Mouse (Mus musculus): ENCODE results near the gene C77080. TPM values are rescaled to one million over a fixed set of nuclear protein-coding genes. Genes with fewer than 3 reads are reported as not detected.

The C77080 gene
- polyA plus RNA-seq, 1 experiment = 15.6 TPM

- H3K27ac ChIP-seq (ENCODE audit: insufficient read depth, low read length) = 0 out of 2 replicates have a peak overlapping the region, but pooled peaks have one; percentile 28
- peaks cover 30% of the 10 kb centered on the region for H3K4me1 ChIP-seq (ENCODE audit: control insufficient read depth, insufficient read depth, low read length)
- DNase-seq = no peak
- WGBS = 45% methylated on average over 15 of the region's 15 CpGs
- H3K4me3 ChIP-seq (replicated peaks; ENCODE audit: insufficient read depth, low read depth, low read length) = peak overlapping the region; percentile 32
- TF ChIP-seq CTCF (IDR thresholded peaks at IDR 0.05; ENCODE audit: borderline replicate concordance, insufficient read depth, low read depth, low read length) (no peak), POLR2A (IDR thresholded peaks at IDR 0.05; ENCODE audit: borderline replicate concordance, insufficient read depth, low read length) (no peak)
- H3K27me3 ChIP-seq (ENCODE audit: control insufficient read depth, insufficient read depth, low read length) = no peaks in the 10 kb centered on the region
These were observed 14.6 kb downstream of the C77080 start for GRCm38 (mm10) chr4:129246360-129247301.

- Histone ChIP-seq H3K4me3 (replicated peaks; ENCODE audit: insufficient read depth, low read depth, low read length) (no peak overlapping the region), H3K27ac (ENCODE audit: insufficient read depth, low read length) (no peak overlapping the region), H3K27me3 (ENCODE audit: control insufficient read depth, insufficient read depth, low read length) (no peaks in the 10 kb centered on the region), H3K4me1 (ENCODE audit: control insufficient read depth, insufficient read depth, low read length) (peaks cover 28% of the 10 kb centered on the region)
- 78% methylated on average over 4 of the region's 4 CpGs for WGBS
- DNase-seq = no peak
- no peak for TF ChIP-seq CTCF (IDR thresholded peaks at IDR 0.05; ENCODE audit: borderline replicate concordance, insufficient read depth, low read depth, low read length)
- TF ChIP-seq POLR2A (IDR thresholded peaks at IDR 0.05; ENCODE audit: borderline replicate concordance, insufficient read depth, low read length) = no peak
These were observed 16.4 kb downstream of the C77080 start for GRCm38 (mm10) chr4:129244802-129245201.

- peaks cover 27% of the 10 kb centered on the region for H3K4me1 ChIP-seq (ENCODE audit: control insufficient read depth, insufficient read depth, low read length)
- H3K27ac ChIP-seq (ENCODE audit: insufficient read depth, low read length) = no peak overlapping the region
- no peaks in the 10 kb centered on the region for H3K27me3 ChIP-seq (ENCODE audit: control insufficient read depth, insufficient read depth, low read length)
- H3K4me3 ChIP-seq (replicated peaks; ENCODE audit: insufficient read depth, low read depth, low read length) = no peak overlapping the region
- DNase-seq = no peak
- TF ChIP-seq CTCF (IDR thresholded peaks at IDR 0.05; ENCODE audit: borderline replicate concordance, insufficient read depth, low read depth, low read length) (no peak), POLR2A (IDR thresholded peaks at IDR 0.05; ENCODE audit: borderline replicate concordance, insufficient read depth, low read length) (no peak)
- 66% methylated on average over 4 of the region's 4 CpGs for WGBS
These were observed 18.4 kb downstream of the C77080 start for GRCm38 (mm10) chr4:129242761-129243160.

GRCm38 (mm10) chr4:129242327-129242726, 18.9 kb downstream of the C77080 start:
- Histone ChIP-seq H3K4me1 (ENCODE audit: control insufficient read depth, insufficient read depth, low read length) (peaks cover 29% of the 10 kb centered on the region), H3K27me3 (ENCODE audit: control insufficient read depth, insufficient read depth, low read length) (no peaks in the 10 kb centered on the region), H3K4me3 (replicated peaks; ENCODE audit: insufficient read depth, low read depth, low read length) (no peak overlapping the region), H3K27ac (ENCODE audit: insufficient read depth, low read length) (no peak overlapping the region)
- no peak for DNase-seq
- 76% methylated on average over 4 of the region's 4 CpGs for WGBS
- no peak for TF ChIP-seq CTCF (IDR thresholded peaks at IDR 0.05; ENCODE audit: borderline replicate concordance, insufficient read depth, low read depth, low read length)
- no peak for TF ChIP-seq POLR2A (IDR thresholded peaks at IDR 0.05; ENCODE audit: borderline replicate concordance, insufficient read depth, low read length)

GRCm38 (mm10) chr4:129241898-129242297, 19.3 kb downstream of the C77080 start:
- no peak for DNase-seq
- Histone ChIP-seq H3K27me3 (ENCODE audit: control insufficient read depth, insufficient read depth, low read length) (no peaks in the 10 kb centered on the region), H3K27ac (ENCODE audit: insufficient read depth, low read length) (no peak overlapping the region; the same call in 1 of the 2 replicates), H3K4me3 (replicated peaks; ENCODE audit: insufficient read depth, low read depth, low read length) (no peak overlapping the region), H3K4me1 (ENCODE audit: control insufficient read depth, insufficient read depth, low read length) (peaks cover 33% of the 10 kb centered on the region)
- TF ChIP-seq CTCF (IDR thresholded peaks at IDR 0.05; ENCODE audit: borderline replicate concordance, insufficient read depth, low read depth, low read length) (no peak), POLR2A (IDR thresholded peaks at IDR 0.05; ENCODE audit: borderline replicate concordance, insufficient read depth, low read length) (no peak)
- WGBS = 53% methylated on average over 7 of the region's 7 CpGs

GRCm38 (mm10) chr4:129239075-129239474, 22.1 kb downstream of the C77080 start:
- Histone ChIP-seq H3K4me1 (ENCODE audit: control insufficient read depth, insufficient read depth, low read length) (peaks cover 35% of the 10 kb centered on the region), H3K27me3 (ENCODE audit: control insufficient read depth, insufficient read depth, low read length) (no peaks in the 10 kb centered on the region), H3K27ac (ENCODE audit: insufficient read depth, low read length) (peak overlapping the region; percentile 60), H3K4me3 (replicated peaks; ENCODE audit: insufficient read depth, low read depth, low read length) (peak overlapping the region; percentile 80)
- TF ChIP-seq CTCF (IDR thresholded peaks at IDR 0.05; ENCODE audit: borderline replicate concordance, insufficient read depth, low read depth, low read length) = no peak
- TF ChIP-seq POLR2A (IDR thresholded peaks at IDR 0.05; ENCODE audit: borderline replicate concordance, insufficient read depth, low read length) = peak; percentile 46; the same call in 1 of the 2 replicates
- 2% methylated on average over 27 of the region's 29 CpGs for WGBS
- DNase-seq = peak; percentile 81 to 83

- WGBS = 2% methylated on average over 23 of the region's 23 CpGs
- peak in 1 of 2 experiments; percentile 55 for DNase-seq
- Histone ChIP-seq H3K4me3 (replicated peaks; ENCODE audit: insufficient read depth, low read depth, low read length) (peak overlapping the region; percentile 80), H3K4me1 (ENCODE audit: control insufficient read depth, insufficient read depth, low read length) (peaks cover 35% of the 10 kb centered on the region), H3K27ac (ENCODE audit: insufficient read depth, low read length) (peak overlapping the region; percentile 14), H3K27me3 (ENCODE audit: control insufficient read depth, insufficient read depth, low read length) (no peaks in the 10 kb centered on the region)
- TF ChIP-seq CTCF (IDR thresholded peaks at IDR 0.05; ENCODE audit: borderline replicate concordance, insufficient read depth, low read depth, low read length) = no peak
- no peak for TF ChIP-seq POLR2A (IDR thresholded peaks at IDR 0.05; ENCODE audit: borderline replicate concordance, insufficient read depth, low read length)
These were observed 22.6 kb downstream of the C77080 start for GRCm38 (mm10) chr4:129238579-129239016.
